Mouse (Mus musculus): ENCODE results near the gene Eri2. TPM values are rescaled to one million over a fixed set of nuclear protein-coding genes. Genes with fewer than 3 reads are reported as not detected.
"Not testable (repeated sequence)": the region's sequence is repeated elsewhere in the genome, so short reads cannot be mapped to it uniquely, and the experiment has no call there.

Gene Eri2
- polyA plus RNA-seq, 1 experiment from 2014 or later: 26.2 TPM

DNA sequence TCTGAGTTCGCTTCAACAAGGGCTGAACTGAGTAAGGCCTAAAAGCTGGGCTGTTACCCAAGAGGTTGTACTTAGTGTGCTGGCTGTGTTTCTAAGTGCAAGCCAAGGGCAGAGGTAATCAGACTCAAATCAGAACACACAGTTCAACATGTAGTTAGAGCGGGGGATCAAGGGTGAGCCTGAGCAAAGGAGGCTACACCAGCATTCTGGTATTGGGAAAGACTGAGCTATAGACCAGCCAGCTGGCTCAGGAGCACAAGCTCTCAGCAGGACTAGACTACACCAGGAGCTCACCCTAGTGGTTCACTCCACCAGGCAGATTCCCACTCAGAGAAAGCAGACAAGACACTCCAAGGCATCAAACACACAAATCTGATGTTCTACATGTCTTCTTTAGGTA, 10.4 kb downstream of the Eri2 start:
- 96% methylated on average over 2 of the region's 2 CpGs for WGBS
- Histone ChIP-seq H3K27me3 (no peaks in the 10 kb centered on the region), H3K4me2 (replicated peaks) (no peak overlapping the region), H3K9me3 (no peaks in the 10 kb centered on the region), H3K4me1 (no peaks in the 10 kb centered on the region), H3K27ac (no peak overlapping the region), H3K4me3 (no peak overlapping the region), H3K36me3 (peaks cover 50% of the 10 kb centered on the region), H3K9ac (no peak overlapping the region)
- no peak for ATAC-seq (ENCODE audit: low FRiP score, low read depth)

DNA sequence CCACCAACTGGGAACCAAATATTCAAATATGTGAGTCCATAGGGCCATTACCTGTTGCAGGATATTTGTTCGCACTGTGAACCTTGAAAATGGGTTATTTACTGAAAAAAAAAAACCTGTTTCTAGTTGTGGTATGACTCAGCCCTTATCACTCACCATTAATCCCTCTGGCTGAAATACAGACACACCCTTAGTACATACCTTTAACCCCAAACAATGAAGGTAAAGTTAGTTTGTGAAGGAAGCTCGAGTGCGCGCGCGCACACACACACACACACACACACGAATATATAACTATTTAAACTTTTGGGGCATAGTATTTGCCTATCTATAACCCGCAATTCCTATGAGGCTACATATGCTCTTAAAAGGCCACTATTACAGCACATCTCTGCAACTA, 24.0 kb downstream of the Eri2 start:
- Histone ChIP-seq H3K27me3 (no peaks in the 10 kb centered on the region), H3K4me1 (no peaks in the 10 kb centered on the region), H3K9me3 (no peaks in the 10 kb centered on the region), H3K36me3 (no peaks in the 10 kb centered on the region), H3K4me2 (replicated peaks) (no peak overlapping the region), H3K9ac (no peak overlapping the region), H3K27ac (no peak overlapping the region), H3K4me3 (no peak overlapping the region)
- ATAC-seq (ENCODE audit: low FRiP score, low read depth): no peak
- 92% methylated on average over 8 of the region's 8 CpGs for WGBS

DNA sequence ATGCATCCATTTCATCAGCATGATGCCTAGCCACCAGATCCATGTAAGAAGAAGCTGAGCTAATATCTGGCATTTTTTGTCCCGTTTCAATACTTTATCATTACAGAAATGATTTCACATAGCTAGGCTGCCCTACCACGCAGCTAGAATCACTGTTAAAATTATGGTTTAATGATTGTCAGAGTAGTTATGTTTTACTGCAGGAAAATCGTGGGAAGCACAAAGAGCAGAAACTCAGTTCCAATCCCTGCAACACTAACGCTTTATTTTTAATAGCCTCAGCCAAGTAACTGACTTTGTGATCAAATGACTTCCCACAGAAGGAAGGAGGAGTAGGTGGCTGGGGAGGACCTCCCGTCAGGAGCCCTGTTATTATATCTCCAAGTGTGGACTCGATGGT, 26.9 kb downstream of the Eri2 start:
- no peaks in the 10 kb centered on the region for H3K36me3 ChIP-seq
- no peak for ATAC-seq (ENCODE audit: low FRiP score, low read depth)
- H3K4me3 ChIP-seq: no peak overlapping the region
- no peak overlapping the region for H3K9ac ChIP-seq
- WGBS: 76% methylated on average over 6 of the region's 6 CpGs
- no peaks in the 10 kb centered on the region for H3K4me1 ChIP-seq
- H3K27me3 ChIP-seq: no peaks in the 10 kb centered on the region
- no peak overlapping the region for H3K27ac ChIP-seq
- no peaks in the 10 kb centered on the region for H3K9me3 ChIP-seq
- no peak overlapping the region for H3K4me2 ChIP-seq (replicated peaks)

DNA sequence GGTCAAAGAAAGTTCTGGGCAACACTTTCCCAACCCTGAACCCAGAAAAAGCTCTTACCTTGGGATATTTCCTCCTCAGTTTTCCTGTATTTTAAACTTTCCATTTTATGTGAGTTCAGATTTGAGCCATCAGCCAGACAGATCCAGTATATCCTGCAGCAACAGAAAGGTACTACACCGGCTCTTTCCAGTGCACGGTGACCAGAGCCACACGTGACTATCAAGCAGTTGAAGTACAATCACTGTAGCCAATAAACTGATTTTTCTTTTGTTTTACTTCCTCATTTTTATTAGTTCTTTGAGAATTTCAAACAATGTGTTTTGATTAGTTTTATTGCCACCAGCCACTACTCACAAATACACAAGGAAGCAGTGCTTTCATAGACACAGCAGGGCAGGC, 29.5 kb downstream of the Eri2 start:
- no peak overlapping the region for H3K4me3 ChIP-seq
- H3K27ac ChIP-seq: no peak overlapping the region
- H3K9me3 ChIP-seq: no peaks in the 10 kb centered on the region
- WGBS: 82% methylated on average over 3 of the region's 3 CpGs
- no peaks in the 10 kb centered on the region for H3K27me3 ChIP-seq
- H3K4me1 ChIP-seq: no peaks in the 10 kb centered on the region
- no peak for ATAC-seq (ENCODE audit: low FRiP score, low read depth)
- no peak overlapping the region for H3K9ac ChIP-seq
- no peak overlapping the region for H3K4me2 ChIP-seq (replicated peaks)
- H3K36me3 ChIP-seq: no peaks in the 10 kb centered on the region

DNA sequence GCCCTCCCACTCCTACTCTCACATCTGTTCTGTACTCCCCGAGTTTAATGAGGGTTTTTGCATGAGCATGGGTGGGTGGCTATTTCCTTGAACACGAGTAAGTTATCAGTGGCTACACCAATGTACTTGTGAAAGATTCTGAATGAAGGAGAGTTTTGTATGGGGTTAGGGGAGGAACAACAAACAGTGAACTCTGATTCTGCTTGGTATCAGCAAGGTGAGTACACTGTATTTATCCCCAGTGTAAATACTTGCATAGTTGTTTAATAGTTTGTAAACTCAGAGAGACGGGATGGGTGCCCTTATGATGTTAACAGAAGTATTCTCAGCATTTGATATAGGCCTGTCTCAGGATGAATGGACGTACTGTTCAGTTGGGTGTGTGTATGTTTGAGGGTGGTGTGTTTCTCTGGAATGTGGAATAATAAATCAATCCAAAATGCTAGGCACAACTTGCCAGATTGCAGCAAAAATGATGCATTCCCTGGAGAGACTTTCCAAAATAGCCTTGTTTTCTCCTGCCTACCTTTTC, 31.6 kb downstream of the Eri2 start:
- H3K27me3 ChIP-seq: no peaks in the 10 kb centered on the region
- no peak overlapping the region for H3K9ac ChIP-seq
- no peaks in the 10 kb centered on the region for H3K36me3 ChIP-seq
- H3K4me3 ChIP-seq: no peak overlapping the region
- H3K4me2 ChIP-seq (replicated peaks): no peak overlapping the region
- no peaks in the 10 kb centered on the region for H3K9me3 ChIP-seq
- no peak for ATAC-seq (ENCODE audit: low FRiP score, low read depth)
- 48% methylated on average over 4 of the region's 4 CpGs for WGBS
- H3K27ac ChIP-seq: no peak overlapping the region
- H3K4me1 ChIP-seq: no peaks in the 10 kb centered on the region

DNA sequence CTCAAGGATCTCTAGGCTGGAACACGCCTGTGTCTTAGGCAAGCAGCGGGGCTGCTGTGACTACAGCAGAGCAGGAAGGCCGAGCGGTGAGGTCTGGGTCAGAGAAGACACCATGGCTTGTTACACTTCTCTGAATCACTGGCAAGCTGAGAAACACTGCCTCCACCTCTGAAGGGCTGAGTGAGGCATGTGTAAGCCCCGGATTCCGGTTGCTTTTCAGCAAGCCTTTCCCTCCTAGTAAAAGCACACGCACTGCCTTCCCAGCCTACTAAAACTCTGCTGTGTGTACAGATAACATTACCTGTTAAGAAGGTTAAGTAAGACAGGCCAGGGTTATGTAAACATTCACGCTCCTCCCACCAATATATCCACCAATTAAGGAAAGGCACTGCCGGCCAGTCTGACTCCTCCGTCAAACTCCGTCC, 33.3 kb downstream of the Eri2 start, which contains the start of gene Acsm3:
Acsm3 (plus strand) TSS at position 397 of the 425 bp plus-strand sequence.
- Histone ChIP-seq H3K27me3 (no peaks in the 10 kb centered on the region), H3K36me3 (no peaks in the 10 kb centered on the region), H3K9me3 (no peaks in the 10 kb centered on the region), H3K4me2 (replicated peaks) (no peak within 1 kb of the TSS), H3K27ac (no peak within 1 kb of the TSS), H3K9ac (no peak within 1 kb of the TSS), H3K4me3 (no peak within 1 kb of the TSS), H3K4me1 (no peaks in the 10 kb centered on the region)
- no peak for ATAC-seq (ENCODE audit: low FRiP score, low read depth)
- 41% methylated on average over 11 of the region's 11 CpGs for WGBS

DNA sequence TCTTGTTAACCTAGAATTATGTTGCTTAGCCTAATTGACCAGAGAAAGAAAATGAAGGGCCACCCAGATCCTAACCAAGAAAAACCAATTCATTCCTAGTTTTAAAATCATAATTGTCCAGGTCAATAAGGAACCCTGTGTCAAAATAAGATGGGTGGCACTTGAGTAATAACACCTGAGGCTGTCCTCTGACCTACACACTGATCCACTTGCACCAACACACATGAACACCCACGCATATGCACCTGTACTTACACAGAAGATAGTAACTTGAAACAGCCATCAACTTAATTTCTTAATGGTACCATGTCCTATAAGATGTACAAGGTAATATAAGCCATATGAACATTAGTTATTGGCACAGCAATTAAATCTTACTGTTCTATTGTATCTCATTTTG, 40.2 kb downstream of the Eri2 start:
- no peaks in the 10 kb centered on the region for H3K9me3 ChIP-seq
- no peaks in the 10 kb centered on the region for H3K27me3 ChIP-seq
- H3K4me2 ChIP-seq (replicated peaks): no peak overlapping the region
- no peak overlapping the region for H3K27ac ChIP-seq
- no peak overlapping the region for H3K9ac ChIP-seq
- no peak for ATAC-seq (ENCODE audit: low FRiP score, low read depth)
- H3K4me1 ChIP-seq: no peaks in the 10 kb centered on the region
- WGBS: 91% methylated on average over 1 of the region's 1 CpGs
- no peak overlapping the region for H3K4me3 ChIP-seq
- no peaks in the 10 kb centered on the region for H3K36me3 ChIP-seq

DNA sequence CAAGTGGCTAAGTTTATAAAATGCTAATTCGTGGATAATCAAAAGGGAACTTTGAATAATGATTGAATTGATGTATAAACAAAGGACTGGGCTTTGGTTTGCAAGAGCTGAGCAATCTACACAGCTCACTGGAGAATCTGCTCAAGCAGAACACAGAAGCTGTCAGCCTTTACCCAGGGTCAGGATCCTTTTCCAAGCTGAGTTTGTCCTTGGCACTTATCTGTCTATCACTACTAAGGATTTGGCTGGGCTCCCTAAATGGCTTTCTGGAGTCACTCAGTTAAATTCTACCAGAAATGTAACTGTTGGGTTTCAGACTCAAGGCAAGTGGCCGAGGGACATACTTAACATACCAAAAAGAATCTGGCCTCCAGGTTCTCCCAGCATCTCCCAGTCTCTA, 43.9 kb downstream of the Eri2 start:
- no peaks in the 10 kb centered on the region for H3K9me3 ChIP-seq
- 61% methylated on average over 2 of the region's 2 CpGs for WGBS
- no peaks in the 10 kb centered on the region for H3K36me3 ChIP-seq
- no peak for ATAC-seq (ENCODE audit: low FRiP score, low read depth)
- no peaks in the 10 kb centered on the region for H3K4me1 ChIP-seq
- no peaks in the 10 kb centered on the region for H3K27me3 ChIP-seq
- no peak overlapping the region for H3K4me2 ChIP-seq (replicated peaks)
- H3K4me3 ChIP-seq: no peak overlapping the region
- no peak overlapping the region for H3K27ac ChIP-seq
- H3K9ac ChIP-seq: no peak overlapping the region

DNA sequence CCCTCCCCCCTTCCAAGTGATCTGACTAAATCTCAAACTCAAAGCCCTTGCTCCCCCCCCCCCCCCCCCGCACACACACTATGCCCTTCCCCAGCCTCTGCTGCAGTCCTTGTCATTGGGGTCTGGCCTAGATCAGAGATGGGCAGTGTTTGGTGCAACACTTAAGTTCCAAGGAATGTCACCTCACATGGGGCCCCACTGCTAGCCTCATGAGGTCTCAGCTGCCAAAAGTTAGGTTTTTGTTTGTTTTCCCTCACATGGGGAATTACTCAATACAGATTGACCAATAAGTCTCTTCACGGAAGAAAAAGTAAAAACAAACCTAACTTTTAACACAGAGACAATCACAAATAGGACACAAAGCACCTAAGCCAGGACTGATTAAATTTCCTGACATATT, 45.1 kb downstream of the Eri2 start:
- Histone ChIP-seq H3K4me1 (no peaks in the 10 kb centered on the region), H3K36me3 (no peaks in the 10 kb centered on the region), H3K27ac (no peak overlapping the region), H3K9ac (no peak overlapping the region), H3K4me3 (no peak overlapping the region), H3K27me3 (0 out of 2 replicates have a peak, but pooled peaks cover 4% of the 10 kb centered on the region), H3K9me3 (no peaks in the 10 kb centered on the region), H3K4me2 (replicated peaks) (no peak overlapping the region)
- WGBS: 75% methylated on average over 1 of the region's 2 CpGs
- no peak for ATAC-seq (ENCODE audit: low FRiP score, low read depth)

DNA sequence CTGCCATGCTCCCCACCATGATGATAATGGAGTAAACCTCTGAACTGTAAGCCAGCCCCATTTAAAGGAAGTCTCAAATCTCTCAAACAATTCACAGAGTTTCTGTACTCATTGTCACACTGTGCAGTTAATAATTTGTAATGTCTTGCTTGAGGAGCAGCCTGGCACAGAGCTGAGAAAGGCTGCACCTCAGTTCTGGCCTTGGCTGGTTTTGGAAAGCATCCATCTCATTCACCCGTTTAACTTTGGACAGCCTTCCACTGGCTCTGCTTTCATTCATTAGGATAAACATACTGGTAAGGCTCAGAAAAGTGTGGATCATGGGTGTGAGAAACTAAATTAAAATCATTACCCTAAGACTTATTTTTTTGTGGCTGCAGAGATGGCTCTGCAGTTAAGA, 48.0 kb downstream of the Eri2 start:
- Histone ChIP-seq H3K27ac (no peak overlapping the region), H3K9ac (no peak overlapping the region), H3K36me3 (no peaks in the 10 kb centered on the region), H3K4me1 (no peaks in the 10 kb centered on the region), H3K9me3 (no peaks in the 10 kb centered on the region), H3K4me2 (replicated peaks) (no peak overlapping the region), H3K27me3 (0 out of 2 replicates have a peak, but pooled peaks cover 4% of the 10 kb centered on the region), H3K4me3 (no peak overlapping the region)
- ATAC-seq (ENCODE audit: low FRiP score, low read depth): no peak
- 77% methylated on average over 1 of the region's 1 CpGs for WGBS

DNA sequence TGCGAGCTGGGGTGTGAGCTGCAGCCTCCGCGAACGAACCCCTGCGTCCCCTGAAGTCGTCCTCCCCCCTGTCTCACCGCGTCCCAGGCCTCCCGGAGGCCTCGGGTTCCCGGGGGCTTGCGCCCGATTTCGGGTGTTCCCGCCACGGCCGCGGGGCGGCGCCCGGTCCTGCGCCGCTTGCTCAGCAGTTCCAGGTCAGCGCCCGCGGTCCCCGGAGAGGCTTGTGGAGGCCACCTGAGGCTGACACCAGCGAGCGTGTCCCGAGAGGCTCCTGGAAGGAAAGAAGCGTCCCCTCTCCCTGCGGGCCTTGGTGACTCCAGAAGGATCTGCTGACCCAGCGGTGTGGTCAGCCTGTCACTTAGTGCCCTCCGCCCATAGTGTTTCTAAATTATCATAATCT, 49.5 kb downstream of the Eri2 start:
- H3K36me3 ChIP-seq: no peaks in the 10 kb centered on the region
- 5% methylated on average over 33 of the region's 34 CpGs for WGBS
- H3K9me3 ChIP-seq: no peaks in the 10 kb centered on the region
- ATAC-seq (ENCODE audit: low FRiP score, low read depth): no peak
- H3K9ac ChIP-seq: peak overlapping the region; percentile 31; the same call in 1 of the 2 replicates
- H3K4me3 ChIP-seq: peak overlapping the region; percentile 11; the same call in 1 of the 2 replicates
- no peak overlapping the region for H3K27ac ChIP-seq
- no peaks in the 10 kb centered on the region for H3K4me1 ChIP-seq
- peak overlapping the region; percentile 53 for H3K4me2 ChIP-seq (replicated peaks)
- 0 out of 2 replicates have a peak, but pooled peaks cover 4% of the 10 kb centered on the region for H3K27me3 ChIP-seq

DNA sequence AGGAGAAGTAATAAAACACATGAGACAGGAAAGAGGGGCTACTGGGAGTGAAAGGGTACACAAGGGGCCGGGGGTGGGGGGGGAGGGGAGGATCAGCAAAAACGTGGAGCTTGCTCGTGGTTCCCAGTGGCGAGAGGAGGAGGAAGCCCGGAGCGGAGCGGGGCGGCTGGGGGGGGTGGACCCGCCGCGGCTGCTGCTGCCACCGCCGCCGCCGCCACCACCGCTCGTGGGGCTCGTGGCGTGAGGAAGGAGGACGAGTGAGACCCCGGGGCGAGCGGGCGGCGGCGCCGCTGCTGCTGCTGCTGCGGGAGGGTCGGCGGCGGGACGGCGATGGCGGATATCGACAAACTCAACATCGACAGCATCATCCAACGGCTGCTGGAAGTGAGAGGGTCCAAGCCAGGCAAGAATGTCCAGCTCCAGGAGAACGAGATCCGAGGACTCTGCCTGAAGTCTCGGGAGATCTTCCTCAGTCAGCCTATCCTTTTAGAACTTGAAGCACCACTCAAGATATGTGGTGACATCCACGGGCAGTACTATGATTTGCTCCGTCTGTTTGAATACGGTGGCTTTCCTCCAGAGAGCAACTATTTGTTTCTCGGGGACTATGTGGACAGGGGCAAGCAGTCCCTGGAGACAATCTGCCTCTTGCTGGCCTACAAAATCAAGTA, 53.9 kb downstream of the Eri2 start:
- Histone ChIP-seq H3K9ac (peak overlapping the region; percentile 62), H3K4me2 (replicated peaks) (peak overlapping the region; percentile 57), H3K4me3 (peak overlapping the region; percentile 39)
- not testable (repeated sequence) for H3K27ac ChIP-seq, H3K36me3 ChIP-seq, H3K27me3 ChIP-seq, H3K9me3 ChIP-seq, H3K4me1 ChIP-seq
- ATAC-seq (ENCODE audit: low FRiP score, low read depth): peak; percentile 59; the same call in 1 of the 2 replicates
- 9% methylated on average over 17 of the region's 44 CpGs for WGBS

DNA sequence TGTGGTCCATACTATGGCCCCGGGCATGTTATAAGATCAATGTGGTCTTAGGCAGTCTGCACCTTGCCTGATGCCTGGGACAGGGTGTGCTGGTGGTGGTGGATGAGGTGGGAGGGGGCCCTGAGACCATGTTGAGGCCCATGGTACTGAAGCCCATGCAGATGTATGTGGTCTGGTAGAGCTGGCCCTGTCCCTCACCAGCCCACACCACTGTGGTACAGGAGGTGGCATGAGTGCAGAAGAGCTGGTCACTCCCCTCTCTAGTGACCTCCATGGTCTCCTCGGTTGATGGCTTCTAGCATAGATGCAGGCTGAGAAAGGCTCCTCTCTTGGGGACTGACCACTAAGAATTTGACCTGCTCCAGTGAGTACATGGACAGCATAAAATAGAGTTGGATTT, 55.0 kb downstream of the Eri2 start:
- Histone ChIP-seq H3K27me3 (0 out of 2 replicates have a peak, but pooled peaks cover 4% of the 10 kb centered on the region), H3K4me1 (no peaks in the 10 kb centered on the region), H3K27ac (no peak overlapping the region), H3K9me3 (no peaks in the 10 kb centered on the region), H3K4me2 (replicated peaks) (no peak overlapping the region), H3K4me3 (no peak overlapping the region), H3K36me3 (no peaks in the 10 kb centered on the region), H3K9ac (no peak overlapping the region)
- WGBS: 91% methylated on average over 2 of the region's 2 CpGs
- no peak for ATAC-seq (ENCODE audit: low FRiP score, low read depth)

Data from limb, embryonic 13.5 days (tissue).